Mouse (Mus musculus): Measurements from ENCODE around the gene Zfp988. TPM values are rescaled to one million over a fixed set of nuclear protein-coding genes. Genes with fewer than 3 reads are reported as not detected.
"Not testable (repeated sequence)": the region's sequence is repeated elsewhere in the genome, so short reads cannot be mapped to it uniquely, and the experiment has no call there.

Zfp988 gene
- polyA plus RNA-seq, 1 experiment from 2014 or later: 0.09 TPM

GRCm38 (mm10) chr4:147348401-147348800 lies 42.9 kb downstream of the Zfp988 start:
- not testable (repeated sequence) for H3K4me1 ChIP-seq (ENCODE audit: control insufficient read depth, insufficient read depth, low read length); H3K4me3 ChIP-seq (ENCODE audit: low read depth, low read length); H3K4me2 ChIP-seq (ENCODE audit: low read depth); H3K27me3 ChIP-seq (ENCODE audit: control insufficient read depth, insufficient read depth, low read length); H3K9ac ChIP-seq (ENCODE audit: low read length); ATAC-seq (ENCODE audit: insufficient read depth, low FRiP score, low TSS enrichment); H3K36me3 ChIP-seq (ENCODE audit: control insufficient read depth, insufficient read depth, low read length); H3K27ac ChIP-seq (ENCODE audit: low read depth, low read length); DNase-seq (ENCODE audit: low spot score)
- 79% methylated on average over 2 of the region's 2 CpGs for WGBS
- peaks cover 42% of the 10 kb centered on the region for H3K9me3 ChIP-seq (ENCODE audit: control insufficient read depth, low read length)

DNA sequence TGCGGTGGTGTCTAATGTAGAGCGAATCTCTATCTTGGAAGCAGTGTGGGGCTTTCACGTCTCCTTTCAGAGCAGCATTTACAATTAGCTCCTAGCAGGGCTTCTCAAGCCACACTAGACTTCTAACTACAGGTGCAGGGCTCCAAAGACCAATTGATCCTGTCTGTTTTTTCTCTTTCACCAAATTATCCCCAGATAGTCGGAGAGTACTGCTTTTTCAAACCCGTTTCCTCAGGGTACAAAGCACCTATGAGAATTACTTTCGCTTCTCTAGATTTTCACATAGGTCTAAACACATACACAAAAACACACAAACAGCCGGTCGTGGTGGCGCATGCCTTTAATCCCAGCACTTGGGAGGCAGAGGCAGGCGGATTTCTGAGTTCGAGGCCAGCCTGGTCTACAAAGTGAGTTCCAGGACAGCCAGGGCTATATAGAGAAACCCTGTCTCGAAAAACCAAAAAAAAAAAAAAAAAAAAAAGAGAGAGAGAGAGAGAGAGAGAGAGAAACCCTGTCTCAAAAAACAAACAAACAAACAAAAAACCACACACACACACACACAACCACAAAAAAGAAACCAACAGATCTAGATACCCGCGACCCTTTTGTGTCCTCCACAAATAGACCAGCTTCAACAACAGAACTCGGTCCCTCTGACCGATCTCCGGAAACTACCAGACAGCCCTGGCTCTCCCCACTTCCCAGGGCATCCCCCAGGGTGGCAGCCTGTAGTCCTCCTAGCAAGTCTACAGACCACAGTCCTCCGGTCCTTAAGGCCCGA lies 43.6 kb downstream of the Zfp988 start:
- not testable (repeated sequence) for H3K9ac ChIP-seq (ENCODE audit: low read length); ATAC-seq (ENCODE audit: insufficient read depth, low FRiP score, low TSS enrichment); H3K4me3 ChIP-seq (ENCODE audit: low read depth, low read length); H3K4me2 ChIP-seq (ENCODE audit: low read depth); DNase-seq (ENCODE audit: low spot score); H3K36me3 ChIP-seq (ENCODE audit: control insufficient read depth, insufficient read depth, low read length); H3K27ac ChIP-seq (ENCODE audit: low read depth, low read length); H3K4me1 ChIP-seq (ENCODE audit: control insufficient read depth, insufficient read depth, low read length); H3K27me3 ChIP-seq (ENCODE audit: control insufficient read depth, insufficient read depth, low read length)
- peaks cover 37% of the 10 kb centered on the region for H3K9me3 ChIP-seq (ENCODE audit: control insufficient read depth, low read length)
- 90% methylated on average over 18 of the region's 19 CpGs for WGBS

DNA sequence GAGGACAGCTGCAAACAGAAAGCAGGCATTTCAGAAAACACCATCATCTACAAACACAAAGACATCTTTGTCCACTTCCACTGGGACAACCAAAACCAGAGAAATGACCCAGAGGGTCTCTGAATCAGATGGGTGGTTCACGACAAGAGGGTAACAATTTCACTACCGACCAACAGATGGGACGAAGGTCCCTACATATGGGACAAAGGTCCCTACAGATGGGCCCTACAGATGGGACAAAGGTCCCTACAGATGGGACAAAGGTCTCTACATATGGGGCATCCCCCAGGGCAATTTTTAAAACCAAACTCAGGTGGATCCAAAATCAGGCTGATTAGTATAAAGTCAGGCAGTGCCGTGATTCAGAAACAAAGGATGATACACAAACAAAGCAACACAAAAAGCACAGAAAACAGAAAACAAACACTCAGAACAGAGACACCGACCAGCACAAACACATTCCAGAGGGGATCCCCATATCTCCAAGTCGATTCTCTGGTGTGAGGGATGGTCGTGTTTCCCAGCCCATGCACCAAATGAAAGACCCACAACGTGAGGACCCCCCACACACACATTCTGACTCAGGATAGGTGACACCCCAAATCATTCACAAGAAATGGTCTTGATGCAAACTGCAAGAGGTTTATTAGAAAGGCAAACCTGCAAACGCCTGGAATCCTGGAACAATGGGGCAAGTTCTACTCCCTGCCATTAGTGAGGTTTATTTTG lies 44.4 kb downstream of the Zfp988 start:
- not testable (repeated sequence) for ATAC-seq (ENCODE audit: insufficient read depth, low FRiP score, low TSS enrichment); H3K27ac ChIP-seq (ENCODE audit: low read depth, low read length); DNase-seq (ENCODE audit: low spot score); H3K36me3 ChIP-seq (ENCODE audit: control insufficient read depth, insufficient read depth, low read length); H3K4me1 ChIP-seq (ENCODE audit: control insufficient read depth, insufficient read depth, low read length); H3K4me2 ChIP-seq (ENCODE audit: low read depth); H3K4me3 ChIP-seq (ENCODE audit: low read depth, low read length); H3K9ac ChIP-seq (ENCODE audit: low read length); H3K27me3 ChIP-seq (ENCODE audit: control insufficient read depth, insufficient read depth, low read length)
- WGBS: 84% methylated on average over 9 of the region's 9 CpGs
- peaks cover 37% of the 10 kb centered on the region for H3K9me3 ChIP-seq (ENCODE audit: control insufficient read depth, low read length)

DNA sequence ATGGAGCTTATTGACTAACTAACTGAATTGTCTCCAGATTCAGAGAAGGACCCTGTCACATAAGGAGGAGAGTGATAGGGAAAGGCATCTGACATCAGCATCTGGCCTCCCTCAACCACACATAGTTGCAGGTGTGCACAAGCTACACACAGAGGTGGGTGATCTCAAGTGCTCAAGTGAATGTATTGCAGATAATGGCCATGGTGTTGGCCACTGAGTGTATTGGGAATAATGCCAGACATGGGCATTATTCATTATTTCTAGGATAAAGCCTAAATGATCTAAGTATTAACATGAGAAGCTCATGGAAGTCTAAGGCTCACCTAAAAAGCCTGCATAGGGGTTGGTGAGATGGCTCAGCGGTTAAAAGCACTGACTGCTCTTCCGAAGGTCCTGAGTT lies 45.1 kb downstream of the Zfp988 start:
- not testable (repeated sequence) for H3K27me3 ChIP-seq (ENCODE audit: control insufficient read depth, insufficient read depth, low read length); H3K4me3 ChIP-seq (ENCODE audit: low read depth, low read length); H3K27ac ChIP-seq (ENCODE audit: low read depth, low read length); H3K9ac ChIP-seq (ENCODE audit: low read length); H3K4me1 ChIP-seq (ENCODE audit: control insufficient read depth, insufficient read depth, low read length); ATAC-seq (ENCODE audit: insufficient read depth, low FRiP score, low TSS enrichment); H3K4me2 ChIP-seq (ENCODE audit: low read depth); H3K36me3 ChIP-seq (ENCODE audit: control insufficient read depth, insufficient read depth, low read length)
- DNase-seq (ENCODE audit: low spot score): peak; percentile 6
- WGBS: 89% methylated on average over 2 of the region's 2 CpGs
- H3K9me3 ChIP-seq (ENCODE audit: control insufficient read depth, low read length): peaks cover 37% of the 10 kb centered on the region

DNA sequence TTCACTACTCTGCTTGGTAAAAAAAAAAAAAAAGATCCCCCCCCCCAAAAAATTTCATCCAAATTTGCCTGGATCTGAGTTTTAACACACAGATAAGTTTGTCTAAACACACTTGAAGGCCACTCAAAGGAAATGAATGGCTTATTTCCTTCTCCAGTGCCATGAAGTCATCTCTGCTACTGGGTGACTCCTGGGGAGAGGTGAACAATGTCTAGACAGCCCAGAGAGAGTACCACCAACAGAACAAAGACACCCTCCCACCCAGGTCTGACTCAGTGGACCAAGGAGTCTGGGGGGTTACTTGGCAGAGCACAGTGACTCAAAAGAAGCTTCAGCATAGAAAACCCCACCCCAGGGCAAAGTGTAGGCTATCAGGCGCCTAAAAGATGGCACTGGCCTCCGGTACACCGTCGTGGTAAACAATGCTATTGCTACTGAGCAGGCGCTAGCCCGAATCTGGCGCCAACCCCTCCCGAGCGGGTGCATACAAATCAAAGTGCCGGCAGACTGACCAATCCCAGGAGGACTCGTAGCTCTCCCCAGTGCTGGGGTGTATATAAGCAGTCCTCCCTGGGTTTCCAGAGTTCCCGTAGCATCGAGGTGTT lies 46.0 kb downstream of the Zfp988 start:
- not testable (repeated sequence) for H3K4me3 ChIP-seq (ENCODE audit: low read depth, low read length); H3K27ac ChIP-seq (ENCODE audit: low read depth, low read length); H3K4me2 ChIP-seq (ENCODE audit: low read depth); H3K27me3 ChIP-seq (ENCODE audit: control insufficient read depth, insufficient read depth, low read length); ATAC-seq (ENCODE audit: insufficient read depth, low FRiP score, low TSS enrichment); H3K4me1 ChIP-seq (ENCODE audit: control insufficient read depth, insufficient read depth, low read length); H3K9ac ChIP-seq (ENCODE audit: low read length); DNase-seq (ENCODE audit: low spot score); H3K36me3 ChIP-seq (ENCODE audit: control insufficient read depth, insufficient read depth, low read length)
- WGBS: 86% methylated on average over 9 of the region's 13 CpGs
- peaks cover 35% of the 10 kb centered on the region for H3K9me3 ChIP-seq (ENCODE audit: control insufficient read depth, low read length)

- 88% methylated on average over 4 of the region's 4 CpGs for WGBS
- H3K4me2 ChIP-seq (ENCODE audit: low read depth); DNase-seq (ENCODE audit: low spot score); H3K27ac ChIP-seq (ENCODE audit: low read depth, low read length); H3K9ac ChIP-seq (ENCODE audit: low read length); H3K27me3 ChIP-seq (ENCODE audit: control insufficient read depth, insufficient read depth, low read length); H3K4me3 ChIP-seq (ENCODE audit: low read depth, low read length); H3K4me1 ChIP-seq (ENCODE audit: control insufficient read depth, insufficient read depth, low read length); H3K36me3 ChIP-seq (ENCODE audit: control insufficient read depth, insufficient read depth, low read length); ATAC-seq (ENCODE audit: insufficient read depth, low FRiP score, low TSS enrichment): not testable (repeated sequence)
- peaks cover 25% of the 10 kb centered on the region for H3K9me3 ChIP-seq (ENCODE audit: control insufficient read depth, low read length)
These were observed 48.2 kb downstream of the Zfp988 start for GRCm38 (mm10) chr4:147353626-147354025.

DNA sequence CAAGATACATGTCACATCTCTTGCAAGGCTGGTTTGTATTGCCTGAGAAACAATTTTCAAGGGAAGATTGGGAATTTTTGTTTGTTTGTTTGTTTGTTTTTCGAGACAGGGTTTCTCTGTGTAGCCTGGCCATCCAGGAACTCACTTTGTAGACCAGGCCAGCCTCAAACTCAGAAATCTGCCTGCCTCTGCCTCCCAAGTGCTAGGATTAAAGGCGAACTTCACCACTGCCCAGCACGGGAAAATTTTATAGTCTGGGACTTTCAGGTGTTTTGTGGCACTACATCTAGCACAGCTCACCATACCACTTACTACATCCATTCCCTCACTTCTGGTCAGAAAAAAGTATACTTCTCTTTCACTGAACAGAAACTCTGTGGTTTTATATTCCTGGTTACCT lies 50.6 kb downstream of the Zfp988 start:
- DNase-seq (ENCODE audit: low spot score); ATAC-seq (ENCODE audit: insufficient read depth, low FRiP score, low TSS enrichment); H3K27ac ChIP-seq (ENCODE audit: low read depth, low read length); H3K4me2 ChIP-seq (ENCODE audit: low read depth); H3K4me3 ChIP-seq (ENCODE audit: low read depth, low read length); H3K36me3 ChIP-seq (ENCODE audit: control insufficient read depth, insufficient read depth, low read length); H3K9me3 ChIP-seq (ENCODE audit: control insufficient read depth, low read length); H3K9ac ChIP-seq (ENCODE audit: low read length); H3K27me3 ChIP-seq (ENCODE audit: control insufficient read depth, insufficient read depth, low read length); H3K4me1 ChIP-seq (ENCODE audit: control insufficient read depth, insufficient read depth, low read length): not testable (repeated sequence)
- WGBS: no CpG with 5 or more reads among the region's 3 CpGs

- H3K4me2 ChIP-seq (ENCODE audit: low read depth); H3K36me3 ChIP-seq (ENCODE audit: control insufficient read depth, insufficient read depth, low read length); H3K9me3 ChIP-seq (ENCODE audit: control insufficient read depth, low read length); H3K4me1 ChIP-seq (ENCODE audit: control insufficient read depth, insufficient read depth, low read length); H3K4me3 ChIP-seq (ENCODE audit: low read depth, low read length); H3K9ac ChIP-seq (ENCODE audit: low read length); H3K27me3 ChIP-seq (ENCODE audit: control insufficient read depth, insufficient read depth, low read length); H3K27ac ChIP-seq (ENCODE audit: low read depth, low read length); DNase-seq (ENCODE audit: low spot score): not testable (repeated sequence)
- 0 out of 2 replicates have a peak, but pooled peaks have one; percentile 41 for ATAC-seq (ENCODE audit: insufficient read depth, low FRiP score, low TSS enrichment)
- WGBS: no CpG with 5 or more reads among the region's 2 CpGs
These were observed 51.7 kb downstream of the Zfp988 start for GRCm38 (mm10) chr4:147357195-147357594.
